Mouse (Mus musculus) natural killer cell, adult 2 months (primary cell): ENCODE results near the gene Fbxo39.
A peak's percentile ranks its signal among the peaks of the same experiment; 100 is the strongest.
"Not testable (repeated sequence)": the region's sequence is repeated elsewhere in the genome, so short reads cannot be mapped to it uniquely, and the experiment has no call there.

Source experiments
- DNase-seq, 2 experiments: peaks; one replicate each; pipeline ENCODE4 v3.0.0; 2022; ENCODE audit warnings: low spot score in 2 of 2

Gene Fbxo39

DNA sequence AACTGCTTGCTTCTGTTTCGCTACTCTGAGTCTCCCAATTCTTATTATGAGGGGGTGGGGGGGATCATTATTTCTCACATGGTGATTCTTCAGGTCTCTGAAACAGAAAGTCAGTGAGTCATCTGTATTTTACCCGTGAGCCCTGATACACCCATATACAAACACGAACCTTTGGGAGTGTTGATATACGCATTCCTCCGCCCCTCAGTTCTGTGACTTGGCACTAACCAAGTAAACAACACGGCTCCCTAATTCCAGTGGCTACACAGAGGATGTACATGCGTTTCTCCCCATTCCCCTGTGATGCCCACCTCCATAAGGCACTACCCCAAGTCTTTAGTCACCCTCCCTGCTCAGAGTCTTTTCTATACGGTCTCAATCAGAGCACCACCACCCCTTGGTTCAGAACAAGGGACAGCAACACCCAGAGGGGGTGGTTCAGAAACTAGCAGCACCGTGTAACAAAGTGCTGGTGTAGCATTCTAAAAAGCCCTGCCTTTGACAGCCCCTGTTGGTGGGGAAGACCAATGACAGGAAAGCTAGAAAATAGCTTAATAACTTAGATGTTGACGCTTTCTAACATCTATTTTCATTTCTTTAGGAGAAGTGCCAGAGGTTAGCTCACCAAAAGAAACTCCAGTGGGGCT, 2.8 kb upstream of the Fbxo39 start:
- DNase-seq: no peak

GRCm38 (mm10) chr11:72318026-72318425, 3.8 kb downstream of the Fbxo39 start:
- DNase-seq: no peak

DNA sequence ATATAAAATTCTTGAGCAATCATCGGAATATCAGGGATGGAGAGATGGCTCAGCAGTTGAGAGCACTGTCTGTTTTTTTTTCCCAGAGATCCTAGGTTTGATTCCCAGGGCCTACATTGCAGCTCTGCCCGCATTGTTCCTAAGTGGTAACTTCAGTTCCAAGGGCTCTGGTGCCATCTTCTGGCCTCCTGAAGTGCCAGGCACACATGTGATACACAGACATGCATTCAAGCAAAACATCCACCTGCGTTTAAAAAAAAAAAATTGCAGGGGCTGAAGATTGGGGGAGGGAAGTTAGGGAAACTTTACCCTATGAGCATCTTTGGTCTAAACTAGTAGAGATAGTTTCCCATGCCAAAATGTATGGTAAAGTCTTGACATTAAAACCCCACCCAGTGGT, 10.2 kb downstream of the Fbxo39 start:
- DNase-seq: no peak

- DNase-seq: no peak
Measured at GRCm38 (mm10) chr11:72325701-72326100, 11.5 kb downstream of the Fbxo39 start.

- DNase-seq: no peak
Measured at GRCm38 (mm10) chr11:72332951-72333667, 18.9 kb downstream of the Fbxo39 start.

DNA sequence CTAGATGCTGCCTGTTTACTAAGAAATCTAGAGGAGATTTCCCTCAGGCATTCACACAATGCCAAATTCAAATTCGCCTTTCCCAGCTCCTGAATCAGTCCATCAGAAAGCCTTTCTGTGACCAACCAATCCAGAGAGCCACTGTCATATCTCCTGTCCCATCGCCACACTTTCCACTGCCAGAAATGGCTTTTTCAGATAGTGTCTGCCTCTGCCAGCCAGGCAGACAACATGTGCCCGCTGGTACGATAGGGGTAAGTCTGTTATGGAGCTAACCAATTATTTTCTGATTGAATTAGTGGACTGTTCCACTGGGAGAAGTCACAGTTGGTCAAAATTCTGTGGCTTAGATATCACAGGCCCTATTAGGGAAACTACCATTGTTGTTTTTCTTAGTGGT, 20.4 kb downstream of the Fbxo39 start:
- no peak for DNase-seq

DNA sequence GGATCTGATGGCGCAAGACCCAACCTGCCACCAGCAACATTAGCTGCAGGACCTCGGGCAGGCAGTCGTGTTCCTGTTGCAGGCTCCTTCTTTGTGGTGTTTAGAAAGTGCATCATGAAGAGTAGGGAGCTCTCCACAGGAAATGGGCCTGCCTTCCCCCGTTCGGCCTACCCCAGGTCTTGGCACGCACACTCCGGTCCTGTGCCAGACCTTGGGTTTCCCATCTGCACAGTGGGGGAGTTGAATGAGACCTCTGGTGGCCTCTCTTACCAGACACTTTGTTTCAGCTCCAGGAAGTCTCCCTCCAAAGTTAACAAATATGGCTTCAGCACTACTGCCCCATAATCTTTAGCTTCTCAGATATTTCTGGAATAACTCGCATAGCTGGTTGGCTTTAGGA, 22.5 kb downstream of the Fbxo39 start:
- DNase-seq: no peak

DNA sequence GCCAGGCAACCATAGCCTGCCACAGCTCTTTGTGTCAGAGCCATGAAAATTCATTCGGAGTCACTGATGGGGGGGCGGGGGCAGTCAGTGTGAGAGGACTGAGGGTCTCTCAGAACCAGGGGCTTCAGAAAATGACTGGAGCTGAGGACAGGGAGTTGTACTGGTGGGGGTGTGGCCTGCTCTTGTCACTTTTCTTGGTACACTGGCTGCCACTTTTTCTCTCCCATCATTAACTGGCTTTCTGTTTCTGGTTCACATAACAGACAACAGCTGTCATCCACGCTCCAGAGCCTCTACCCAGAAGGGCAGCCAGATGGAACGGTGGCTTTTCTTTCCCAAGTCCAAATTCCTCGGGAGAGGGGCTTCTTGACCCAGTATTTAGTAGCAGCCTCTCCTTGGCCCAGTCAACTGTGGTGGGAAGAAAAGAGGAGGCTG, 24.2 kb downstream of the Fbxo39 start:
- no peak for DNase-seq

GRCm38 (mm10) chr11:72339716-72340115, 25.5 kb downstream of the Fbxo39 start:
- no peak for DNase-seq

GRCm38 (mm10) chr11:72342549-72343237, 28.4 kb downstream of the Fbxo39 start:
- DNase-seq: peak in 1 of 2 experiments; percentile 26

- DNase-seq: not testable (repeated sequence)
Measured at GRCm38 (mm10) chr11:72343238-72343625, 29.0 kb downstream of the Fbxo39 start.

DNA sequence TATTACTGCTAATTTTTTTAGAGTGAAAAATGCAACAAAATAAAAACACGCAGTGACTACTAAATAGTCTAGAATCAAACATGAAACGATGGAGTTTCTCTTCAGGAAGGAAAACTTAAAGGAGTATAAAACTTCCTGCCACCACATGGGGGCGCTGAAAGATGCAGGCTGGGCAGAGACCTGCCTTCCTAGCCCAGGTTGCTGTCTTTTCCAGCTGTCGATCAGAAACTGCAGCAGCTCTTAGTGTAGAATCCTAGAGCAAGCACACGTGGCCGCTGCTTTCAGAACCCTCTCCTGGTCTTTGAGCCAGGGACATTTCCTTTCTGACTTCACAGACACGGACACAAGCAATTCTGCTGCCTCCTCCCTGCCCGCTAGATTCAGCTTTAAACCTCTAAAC, 29.7 kb downstream of the Fbxo39 start:
- peak in 1 of 2 experiments; percentile 18 for DNase-seq

GRCm38 (mm10) chr11:72344486-72344885, 30.2 kb downstream of the Fbxo39 start:
- no peak for DNase-seq

DNA sequence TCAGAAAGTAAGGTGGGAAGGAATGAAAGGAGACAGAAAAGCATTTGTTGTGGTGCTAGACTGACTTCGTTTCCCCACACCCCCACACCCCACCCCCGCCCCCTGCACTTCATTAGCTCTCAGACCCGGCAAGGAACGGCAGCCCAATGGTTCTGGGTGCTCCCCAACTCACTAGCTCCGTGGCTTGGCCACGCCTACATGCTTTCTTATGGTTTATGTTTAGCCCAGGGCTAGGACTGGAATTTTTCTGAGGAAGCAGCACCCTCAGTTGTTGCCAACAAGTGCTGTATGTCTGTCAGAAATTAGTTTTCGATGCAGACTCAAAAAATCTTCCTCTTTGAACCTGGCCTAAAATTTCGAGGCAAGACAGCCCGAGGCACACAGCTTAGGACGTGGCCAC, 34.3 kb downstream of the Fbxo39 start:
- no peak for DNase-seq

- DNase-seq: no peak
Measured at GRCm38 (mm10) chr11:72349016-72349415, 34.8 kb downstream of the Fbxo39 start.

DNA sequence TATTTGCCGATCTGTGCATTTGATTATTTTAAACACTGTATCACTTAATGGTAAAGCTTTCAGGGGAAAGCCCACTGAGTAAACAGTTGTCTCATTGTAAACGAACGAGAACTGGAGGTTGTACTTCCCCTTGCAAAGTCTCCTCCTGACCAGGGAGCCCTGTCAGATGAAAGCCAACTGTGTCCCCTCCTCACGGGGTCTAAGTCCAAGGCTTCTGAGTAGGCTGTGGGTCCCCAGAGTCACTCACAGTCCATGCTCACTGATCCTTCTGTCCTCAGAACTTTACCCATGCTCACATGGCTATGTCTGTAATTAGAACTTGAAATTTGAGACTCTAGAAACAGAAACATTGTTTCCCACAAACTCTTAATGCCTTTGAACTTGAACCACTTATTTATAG, 35.4 kb downstream of the Fbxo39 start:
- no peak for DNase-seq

GRCm38 (mm10) chr11:72352272-72352671, 38.0 kb downstream of the Fbxo39 start:
- DNase-seq: no peak

- DNase-seq: no peak
Measured at GRCm38 (mm10) chr11:72353186-72353585, 38.9 kb downstream of the Fbxo39 start.

- peak; percentile 49 to 74 for DNase-seq
Measured at GRCm38 (mm10) chr11:72354971-72355728, 40.9 kb downstream of the Fbxo39 start.

DNA sequence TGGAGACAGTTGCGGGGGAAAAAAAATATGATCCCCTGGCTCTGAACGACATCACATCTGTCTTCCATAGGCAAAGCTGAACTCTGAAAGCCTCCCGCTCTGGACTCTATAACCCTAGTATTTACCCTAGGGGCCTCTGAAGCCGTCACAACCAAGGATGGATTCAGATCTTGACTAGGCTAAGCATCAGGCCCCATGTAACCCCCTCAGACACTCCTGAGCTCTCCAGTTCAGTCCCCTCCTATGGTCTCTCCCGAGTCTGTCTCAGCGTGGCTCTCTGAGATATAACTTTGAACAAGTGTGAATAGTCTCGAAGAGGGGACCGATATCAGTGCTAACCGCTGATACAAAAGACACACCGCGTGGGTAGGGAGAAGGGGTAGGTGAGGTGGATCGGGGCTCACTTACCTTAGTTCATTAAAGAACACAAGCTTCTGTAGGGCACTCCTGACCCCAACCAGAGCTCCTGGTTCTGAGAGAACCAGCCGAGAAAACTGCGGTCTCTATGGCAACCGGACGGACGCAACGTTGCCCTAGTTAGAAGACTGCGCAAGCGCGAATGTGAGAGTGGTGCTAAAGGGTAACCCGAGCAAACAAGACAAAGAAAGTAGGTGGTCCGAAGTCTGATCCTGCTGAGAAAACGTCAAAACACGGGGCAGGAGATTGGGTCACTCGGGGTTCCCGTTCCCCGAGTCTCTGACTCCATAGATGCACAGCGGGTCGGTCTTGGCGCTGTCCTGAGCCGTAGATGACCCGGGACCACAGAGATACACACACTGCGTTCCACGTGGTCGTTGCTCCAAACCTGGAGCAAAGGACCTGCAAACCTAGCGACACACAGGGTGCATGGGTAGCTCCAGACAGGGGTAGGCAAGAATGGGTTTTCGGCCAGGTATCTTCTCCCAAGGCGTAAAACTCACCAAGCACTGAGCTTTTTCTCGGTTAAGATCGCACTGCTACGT, 47.4 kb downstream of the Fbxo39 start:
- peak; percentile 28 to 37 for DNase-seq

GRCm38 (mm10) chr11:72362347-72362741, 48.1 kb downstream of the Fbxo39 start, which contains the start of gene Tekt1:
Gene Tekt1, minus strand, starts transcription at chr11:72362442.
- DNase-seq: no peak
